Mouse (Mus musculus): Measurements from ENCODE around the gene Pth1r. TPM values are rescaled to one million over a fixed set of nuclear protein-coding genes. Genes with fewer than 3 reads are reported as not detected.

The Pth1r gene
- polyA plus RNA-seq, 1 experiment from 2014 or later, result 23.2 TPM

GRCm38 (mm10) chr9:110713389-110713788 lies 33.6 kb downstream of the Pth1r start:
- no peak for ATAC-seq (replicated peaks; ENCODE audit: insufficient number of reproducible peaks, insufficient read depth, low FRiP score, low read depth)
- Histone ChIP-seq H3K9me3 (replicated peaks) (no peaks in the 10 kb centered on the region), H3K27ac (no peak overlapping the region), H3K4me3 (no peak overlapping the region), H3K4me2 (no peak overlapping the region), H3K36me3 (peaks cover 29% of the 10 kb centered on the region), H3K27me3 (no peaks in the 10 kb centered on the region), H3K4me1 (replicated peaks) (peaks cover 9% of the 10 kb centered on the region), H3K9ac (no peak overlapping the region)
- WGBS, result 69% methylated on average over 1 of the region's 1 CpGs

GRCm38 (mm10) chr9:110712545-110712944 lies 34.4 kb downstream of the Pth1r start:
- Histone ChIP-seq H3K9ac (no peak overlapping the region), H3K4me1 (replicated peaks) (peaks cover 9% of the 10 kb centered on the region), H3K36me3 (peaks cover 30% of the 10 kb centered on the region), H3K9me3 (replicated peaks) (no peaks in the 10 kb centered on the region), H3K27me3 (no peaks in the 10 kb centered on the region), H3K27ac (no peak overlapping the region), H3K4me3 (no peak overlapping the region), H3K4me2 (no peak overlapping the region)
- WGBS, result 94% methylated on average over 4 of the region's 4 CpGs
- ATAC-seq (replicated peaks; ENCODE audit: insufficient number of reproducible peaks, insufficient read depth, low FRiP score, low read depth), result no peak

DNA sequence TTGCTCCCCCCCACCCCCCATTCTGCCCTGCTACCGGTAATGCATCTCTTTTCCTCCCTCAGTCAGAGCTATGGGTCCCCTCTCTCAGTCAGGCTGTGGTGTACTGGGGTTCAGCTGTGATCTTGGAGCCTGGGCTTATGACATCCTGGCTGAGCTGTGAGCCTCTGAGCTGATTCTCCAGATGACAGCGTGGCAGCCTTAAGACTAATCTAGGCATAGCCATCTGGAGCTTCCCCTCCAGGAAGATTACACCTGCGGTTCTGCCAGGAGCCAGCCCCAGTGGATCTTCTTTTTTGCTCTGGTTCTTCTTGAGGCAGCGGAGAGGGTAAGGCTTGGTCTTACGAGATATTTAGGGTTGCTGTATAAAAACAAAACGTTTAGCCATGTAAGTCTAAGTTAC lies 34.9 kb downstream of the Pth1r start:
- Histone ChIP-seq H3K4me3 (no peak overlapping the region), H3K27ac (no peak overlapping the region), H3K4me1 (replicated peaks) (peaks cover 9% of the 10 kb centered on the region), H3K27me3 (no peaks in the 10 kb centered on the region), H3K9me3 (replicated peaks) (no peaks in the 10 kb centered on the region), H3K9ac (no peak overlapping the region), H3K4me2 (no peak overlapping the region), H3K36me3 (peaks cover 30% of the 10 kb centered on the region)
- no peak for ATAC-seq (replicated peaks; ENCODE audit: insufficient number of reproducible peaks, insufficient read depth, low FRiP score, low read depth)
- 90% methylated on average over 6 of the region's 6 CpGs for WGBS

- Histone ChIP-seq H3K4me2 (no peak overlapping the region), H3K27ac (no peak overlapping the region), H3K4me1 (replicated peaks) (peaks cover 9% of the 10 kb centered on the region), H3K27me3 (no peaks in the 10 kb centered on the region), H3K4me3 (no peak overlapping the region), H3K9me3 (replicated peaks) (no peaks in the 10 kb centered on the region), H3K9ac (no peak overlapping the region), H3K36me3 (peaks cover 30% of the 10 kb centered on the region)
- WGBS, result 93% methylated on average over 1 of the region's 1 CpGs
- ATAC-seq (replicated peaks; ENCODE audit: insufficient number of reproducible peaks, insufficient read depth, low FRiP score, low read depth), result no peak
These were observed 35.4 kb downstream of the Pth1r start for GRCm38 (mm10) chr9:110711532-110711931.

DNA sequence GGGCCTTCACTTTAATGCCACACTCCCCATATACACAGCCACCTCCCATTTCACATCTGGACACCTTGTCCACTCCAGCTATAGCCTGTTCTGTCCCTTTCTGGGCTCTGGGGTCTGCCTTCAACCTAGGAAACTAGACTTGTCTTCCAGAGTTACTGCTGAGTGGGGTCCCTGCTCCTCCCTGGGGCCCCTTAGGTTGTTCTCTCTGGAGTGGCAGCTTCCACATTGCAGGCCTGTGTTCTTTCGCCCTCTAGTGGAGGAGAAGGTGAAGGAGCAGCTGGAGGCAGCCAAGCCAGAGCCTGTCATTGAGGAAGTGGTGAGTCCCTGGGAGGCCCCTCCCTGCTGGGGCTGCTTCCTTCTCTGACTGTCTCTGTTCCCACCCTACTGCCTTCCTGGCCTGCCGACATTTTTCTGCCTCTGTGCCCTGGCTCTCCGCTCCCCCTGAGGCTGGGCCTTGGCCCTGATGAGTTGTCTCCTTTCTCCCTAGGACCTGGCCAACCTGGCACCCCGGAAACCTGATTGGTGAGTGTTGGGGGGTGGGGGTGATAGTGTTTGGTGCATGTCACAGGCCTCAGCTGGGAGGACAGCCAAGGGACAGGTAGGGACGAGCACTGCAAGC lies 37.2 kb downstream of the Pth1r start:
- Histone ChIP-seq H3K9ac (peak overlapping the region; percentile 42; the same call in 1 of the 2 replicates), H3K9me3 (replicated peaks) (no peaks in the 10 kb centered on the region), H3K27me3 (no peaks in the 10 kb centered on the region), H3K4me1 (replicated peaks) (peaks cover 9% of the 10 kb centered on the region), H3K4me2 (peak overlapping the region; percentile 47), H3K36me3 (peaks cover 22% of the 10 kb centered on the region), H3K4me3 (peak overlapping the region; percentile 34), H3K27ac (no peak overlapping the region)
- WGBS, result 34% methylated on average over 5 of the region's 5 CpGs
- peak; percentile 88 for ATAC-seq (replicated peaks; ENCODE audit: insufficient number of reproducible peaks, insufficient read depth, low FRiP score, low read depth)

- H3K4me3 ChIP-seq, result no peak overlapping the region
- H3K9ac ChIP-seq, result no peak overlapping the region
- no peaks in the 10 kb centered on the region for H3K9me3 ChIP-seq (replicated peaks)
- H3K36me3 ChIP-seq, result peaks cover 7% of the 10 kb centered on the region
- ATAC-seq (replicated peaks; ENCODE audit: insufficient number of reproducible peaks, insufficient read depth, low FRiP score, low read depth), result no peak
- H3K27ac ChIP-seq, result no peak overlapping the region
- no peaks in the 10 kb centered on the region for H3K27me3 ChIP-seq
- H3K4me1 ChIP-seq (replicated peaks), result peaks cover 25% of the 10 kb centered on the region
- WGBS, result 79% methylated on average over 5 of the region's 5 CpGs
- no peak overlapping the region for H3K4me2 ChIP-seq
These were observed 40.2 kb downstream of the Pth1r start for GRCm38 (mm10) chr9:110706784-110707183.

DNA sequence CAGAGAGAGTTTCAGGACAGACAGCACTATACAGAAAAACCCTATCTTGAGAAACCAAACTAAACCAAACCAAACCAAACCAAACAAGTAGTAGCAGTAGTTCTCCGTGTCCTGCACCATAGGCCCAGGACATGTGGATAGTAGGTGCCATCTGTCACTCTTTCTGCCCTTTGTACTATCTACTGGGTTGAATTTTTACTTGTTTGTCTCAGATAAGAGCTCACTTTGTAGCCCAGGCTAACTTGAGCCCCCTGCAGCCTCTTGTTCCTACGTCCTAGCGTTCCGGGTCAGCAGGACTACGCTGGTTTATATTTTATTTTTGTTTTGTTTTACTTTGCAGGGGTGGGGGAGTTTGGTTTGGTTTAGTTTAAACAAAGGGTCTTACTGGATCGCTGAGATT lies 43.0 kb downstream of the Pth1r start:
- H3K9me3 ChIP-seq (replicated peaks), result no peaks in the 10 kb centered on the region
- no peaks in the 10 kb centered on the region for H3K27me3 ChIP-seq
- H3K36me3 ChIP-seq, result peaks cover 4% of the 10 kb centered on the region
- ATAC-seq (replicated peaks; ENCODE audit: insufficient number of reproducible peaks, insufficient read depth, low FRiP score, low read depth), result no peak
- peaks cover 15% of the 10 kb centered on the region for H3K4me1 ChIP-seq (replicated peaks)
- no peak overlapping the region for H3K27ac ChIP-seq
- WGBS, result 91% methylated on average over 6 of the region's 6 CpGs
- no peak overlapping the region for H3K4me3 ChIP-seq
- no peak overlapping the region for H3K4me2 ChIP-seq
- H3K9ac ChIP-seq, result no peak overlapping the region

DNA sequence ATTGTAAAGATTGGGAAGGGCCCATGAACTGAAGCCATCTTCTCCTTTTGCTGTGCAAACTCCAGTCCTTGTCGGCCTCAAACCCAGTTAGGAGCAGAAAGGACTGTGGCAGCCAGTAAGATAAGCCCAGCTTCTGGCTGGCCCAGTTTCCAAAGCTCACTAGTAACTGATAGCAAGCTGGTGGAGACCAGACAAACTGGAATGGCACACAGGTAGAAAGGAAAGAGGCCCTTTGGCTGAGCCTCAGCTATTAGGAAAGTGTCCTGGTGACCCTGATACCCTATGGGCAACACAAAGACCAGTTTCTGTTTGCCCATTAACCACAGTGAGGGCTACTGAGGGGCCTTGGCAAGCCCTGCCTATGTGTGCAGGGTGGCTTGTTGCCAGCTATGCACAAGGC lies 44.1 kb downstream of the Pth1r start:
- ATAC-seq (replicated peaks; ENCODE audit: insufficient number of reproducible peaks, insufficient read depth, low FRiP score, low read depth), result peak; percentile 47; the same call in 1 of the 2 replicates
- Histone ChIP-seq H3K27ac (peak overlapping the region; percentile 80), H3K27me3 (no peaks in the 10 kb centered on the region), H3K4me3 (no peak overlapping the region), H3K9me3 (replicated peaks) (no peaks in the 10 kb centered on the region), H3K4me1 (replicated peaks) (peaks cover 15% of the 10 kb centered on the region), H3K4me2 (no peak overlapping the region), H3K36me3 (no peaks in the 10 kb centered on the region; the same call in 1 of the 2 replicates), H3K9ac (peak overlapping the region; percentile 19; the same call in 1 of the 2 replicates)
- 41% methylated on average over 1 of the region's 1 CpGs for WGBS

- no peaks in the 10 kb centered on the region for H3K9me3 ChIP-seq (replicated peaks)
- 78% methylated on average over 12 of the region's 12 CpGs for WGBS
These were observed 45.6 kb downstream of the Pth1r start for GRCm38 (mm10) chr9:110701114-110702032.

DNA sequence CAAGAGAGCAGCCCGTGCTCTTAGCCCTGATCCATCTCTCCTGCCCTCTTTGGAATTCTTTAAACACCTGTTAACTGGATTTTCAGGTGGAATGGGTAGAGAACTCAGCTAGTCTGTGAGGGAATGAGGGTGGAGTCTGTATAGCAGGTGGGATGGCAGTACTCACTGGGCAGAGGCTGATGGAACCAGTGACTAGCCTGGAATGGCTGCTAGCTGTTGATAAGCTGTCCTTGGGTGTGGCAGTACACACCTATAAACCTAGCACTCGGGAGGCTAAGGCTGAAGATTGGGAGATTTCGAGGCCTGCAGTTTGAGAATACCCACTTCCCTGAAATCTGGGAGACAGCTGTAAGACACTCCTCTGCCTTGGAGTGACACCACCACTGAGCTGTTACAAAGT lies 47.4 kb downstream of the Pth1r start:
- H3K27ac ChIP-seq, result no peak overlapping the region
- H3K4me3 ChIP-seq, result no peak overlapping the region

More at GRCm38 (mm10) chr9:110701114-110702032, 45.6 kb downstream of the Pth1r start:
- Histone ChIP-seq H3K36me3 (no peaks in the 10 kb centered on the region; the same call in 1 of the 2 replicates), H3K27ac (no peak overlapping the region), H3K4me3 (no peak overlapping the region), H3K9ac (no peak overlapping the region), H3K27me3 (no peaks in the 10 kb centered on the region), H3K4me1 (replicated peaks) (peaks cover 27% of the 10 kb centered on the region), H3K4me2 (no peak overlapping the region)
- no peak for ATAC-seq (replicated peaks; ENCODE audit: insufficient number of reproducible peaks, insufficient read depth, low FRiP score, low read depth)

GRCm38 (mm10) chr9:110697465-110697864 lies 49.5 kb downstream of the Pth1r start:
- H3K4me3 ChIP-seq, result no peak overlapping the region
- ATAC-seq (replicated peaks; ENCODE audit: insufficient number of reproducible peaks, insufficient read depth, low FRiP score, low read depth), result no peak
- H3K27ac ChIP-seq, result 0 out of 2 replicates have a peak overlapping the region, but pooled peaks have one; percentile 4
- H3K4me2 ChIP-seq, result no peak overlapping the region
- H3K9me3 ChIP-seq (replicated peaks), result no peaks in the 10 kb centered on the region
- H3K27me3 ChIP-seq, result no peaks in the 10 kb centered on the region
- H3K4me1 ChIP-seq (replicated peaks), result peaks cover 28% of the 10 kb centered on the region
- peaks cover 11% of the 10 kb centered on the region for H3K36me3 ChIP-seq
- H3K9ac ChIP-seq, result no peak overlapping the region
- 84% methylated on average over 3 of the region's 3 CpGs for WGBS

More for the DNA sequence above, 47.4 kb downstream of the Pth1r start:
- Histone ChIP-seq H3K9me3 (replicated peaks) (no peaks in the 10 kb centered on the region), H3K4me2 (no peak overlapping the region), H3K27me3 (no peaks in the 10 kb centered on the region), H3K4me1 (replicated peaks) (peaks cover 39% of the 10 kb centered on the region), H3K9ac (no peak overlapping the region), H3K36me3 (no peaks in the 10 kb centered on the region; the same call in 1 of the 2 replicates)
- no peak for ATAC-seq (replicated peaks; ENCODE audit: insufficient number of reproducible peaks, insufficient read depth, low FRiP score, low read depth)
- 90% methylated on average over 3 of the region's 3 CpGs for WGBS

Data from heart, embryonic 15.5 days (tissue).